Mouse (Mus musculus): ENCODE results near the gene Spg7.

- TF ChIP-seq CTCF (IDR thresholded peaks at IDR 0.05; ENCODE audit: low read depth) (no peak), EP300 (IDR thresholded peaks at IDR 0.05; ENCODE audit: low read depth) (no peak)
Measured at GRCm38 (mm10) chr8:123020859-123021258, 41.9 kb upstream of the Spg7 start.
